Mouse (Mus musculus) megakaryocyte, embryonic 14.5 days (primary cell): ENCODE results near the gene Toe1.
"Not testable (repeated sequence)": the region's sequence is repeated elsewhere in the genome, so short reads cannot be mapped to it uniquely, and the experiment has no call there.

Source experiments
- FLI1 ChIP-seq: IDR thresholded peaks from 2 replicates; pipeline ENCODE4 v1.6.1; 2012; ENCODE audit warnings: low read length, inconsistent platforms, mixed read lengths
- GATA1 ChIP-seq: IDR thresholded peaks from 3 replicates; pipeline ENCODE4 v1.6.1; 2012; ENCODE audit warnings: mixed read lengths, low read length, inconsistent platforms, borderline replicate concordance

GRCm38 (mm10) chr4:116840096-116840495, 32.7 kb upstream of the Toe1 start:
- not testable (repeated sequence) for TF ChIP-seq GATA1, FLI1
